Mouse (Mus musculus) fibroblast of lung, adult 2 months (primary cell): ENCODE results near the gene Ankrd63.

Source experiments
- DNase-seq: peaks from one replicate; pipeline ENCODE4 v3.0.0-alpha.2; 2011; ENCODE audit warnings: low read depth

The Ankrd63 gene

DNA sequence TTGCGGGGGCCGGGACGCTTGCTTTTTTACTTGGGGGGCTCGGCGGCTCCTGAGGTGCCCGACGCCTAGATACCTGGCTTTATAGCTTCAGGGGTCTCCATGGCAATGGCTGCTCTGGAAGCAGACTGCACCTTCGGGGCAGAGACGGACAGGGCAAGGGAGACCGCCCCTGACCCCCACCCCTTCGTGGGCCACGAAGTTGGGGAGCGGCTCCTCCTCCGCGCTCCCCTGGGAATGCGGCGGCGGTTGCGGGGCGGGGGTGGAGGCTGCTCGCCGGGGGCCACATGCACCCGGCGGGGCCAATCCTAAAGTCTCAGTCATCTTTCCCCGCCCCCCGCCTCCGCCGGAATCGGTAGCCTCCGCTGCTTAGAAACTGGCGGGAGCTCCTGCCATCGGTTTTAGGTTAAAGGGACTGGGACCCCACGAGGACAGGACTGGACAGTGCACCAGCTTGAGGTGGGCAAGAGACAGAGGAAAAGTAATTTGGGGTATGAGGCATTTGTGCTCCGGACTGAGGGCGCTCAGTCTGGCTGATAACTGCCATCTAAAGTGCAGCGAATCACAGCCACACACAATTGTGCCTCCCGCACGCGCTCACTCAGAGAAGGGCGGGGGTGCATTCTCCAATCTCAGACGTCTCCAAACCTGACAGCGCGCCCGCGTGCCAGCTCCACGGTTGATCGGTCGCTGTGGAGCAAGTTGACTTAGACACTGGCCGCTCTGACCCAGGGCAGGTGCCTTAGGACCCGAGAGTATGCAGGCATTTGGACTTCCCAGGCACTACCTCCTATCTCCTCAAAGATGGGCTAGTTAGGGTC lies at the start of gene Ankrd63:
Gene Ankrd63 (minus strand): TSS at position 51 of the 818 bp plus-strand sequence.
- no peak for DNase-seq

DNA sequence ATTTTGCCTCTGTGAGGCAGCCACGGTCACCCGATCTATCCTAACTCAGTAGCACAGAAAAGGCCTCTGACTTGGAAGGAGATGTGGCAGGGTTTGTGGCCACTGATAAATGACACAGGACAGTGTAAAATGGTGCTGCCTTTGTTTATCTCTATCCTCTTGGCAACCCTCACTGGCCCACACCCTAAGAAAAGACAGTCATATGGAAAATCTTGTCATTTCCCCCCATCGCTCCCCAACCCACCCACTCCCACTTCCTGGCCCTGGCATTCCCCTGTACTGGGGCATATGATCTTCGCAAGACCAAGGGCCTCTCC lies 49.0 kb upstream of the Ankrd63 start:
- DNase-seq: no peak

DNA sequence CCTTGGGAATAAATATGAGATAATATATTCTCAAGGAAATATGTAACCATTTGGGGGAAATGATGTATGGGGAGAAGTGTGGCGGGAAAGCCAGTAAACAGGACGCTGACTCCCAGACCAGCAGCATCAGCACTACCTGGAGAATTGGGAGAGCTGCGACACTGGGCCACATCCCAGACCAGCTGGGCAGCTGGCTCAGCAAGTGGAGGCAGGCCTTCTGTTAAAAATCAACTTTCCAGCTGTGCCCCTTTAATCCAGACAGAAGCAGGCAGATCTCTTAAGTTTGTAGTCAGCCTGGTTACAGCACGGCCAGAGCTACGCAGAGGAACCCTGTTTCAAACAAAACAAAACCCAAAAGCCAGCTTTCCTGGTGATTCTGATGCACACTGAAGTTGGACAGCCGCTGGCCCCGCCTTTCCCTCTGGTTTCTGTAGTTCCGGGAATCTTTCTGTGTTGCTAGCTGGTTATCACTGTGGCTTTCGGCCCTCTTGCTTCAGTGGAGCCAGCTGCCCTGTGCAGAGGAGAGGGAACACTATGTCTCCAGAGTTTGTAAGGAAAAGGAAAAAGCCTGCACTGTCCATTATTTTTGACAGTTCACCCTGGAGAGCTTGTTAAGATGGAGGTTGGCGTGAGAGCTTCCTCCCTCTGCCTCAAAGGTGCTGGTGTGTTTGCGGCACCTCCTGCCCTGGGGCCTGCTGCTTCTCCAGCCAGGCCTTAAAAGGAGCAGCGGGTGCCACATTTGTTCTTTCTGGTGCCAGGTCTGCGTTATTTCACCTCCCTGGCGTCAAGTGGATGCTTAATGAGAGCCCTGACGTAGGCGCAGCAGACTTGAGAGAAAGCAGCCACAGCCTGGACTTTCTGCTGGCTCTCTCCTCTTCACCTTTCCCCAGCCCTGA lies 48.4 kb upstream of the Ankrd63 start:
- no peak for DNase-seq

DNA sequence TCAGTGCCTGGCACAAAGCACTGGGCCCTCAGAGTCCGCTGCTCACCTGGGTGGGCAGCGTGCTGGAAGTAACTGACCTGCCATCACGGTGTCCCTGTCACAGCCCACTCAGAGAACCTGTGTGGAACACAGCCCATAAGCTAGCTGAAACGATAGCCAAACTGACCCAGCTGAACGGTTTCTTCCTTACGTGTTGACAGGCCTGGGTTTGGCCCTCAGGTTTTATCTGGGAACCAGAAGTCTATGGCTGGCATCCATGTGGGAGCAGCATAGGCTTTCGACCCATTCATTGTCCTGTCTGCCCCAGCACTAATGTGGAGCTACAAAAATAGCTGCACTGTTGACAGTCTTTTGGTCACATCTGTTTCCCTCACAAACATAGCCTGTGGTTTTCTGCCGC lies 46.7 kb upstream of the Ankrd63 start:
- no peak for DNase-seq

DNA sequence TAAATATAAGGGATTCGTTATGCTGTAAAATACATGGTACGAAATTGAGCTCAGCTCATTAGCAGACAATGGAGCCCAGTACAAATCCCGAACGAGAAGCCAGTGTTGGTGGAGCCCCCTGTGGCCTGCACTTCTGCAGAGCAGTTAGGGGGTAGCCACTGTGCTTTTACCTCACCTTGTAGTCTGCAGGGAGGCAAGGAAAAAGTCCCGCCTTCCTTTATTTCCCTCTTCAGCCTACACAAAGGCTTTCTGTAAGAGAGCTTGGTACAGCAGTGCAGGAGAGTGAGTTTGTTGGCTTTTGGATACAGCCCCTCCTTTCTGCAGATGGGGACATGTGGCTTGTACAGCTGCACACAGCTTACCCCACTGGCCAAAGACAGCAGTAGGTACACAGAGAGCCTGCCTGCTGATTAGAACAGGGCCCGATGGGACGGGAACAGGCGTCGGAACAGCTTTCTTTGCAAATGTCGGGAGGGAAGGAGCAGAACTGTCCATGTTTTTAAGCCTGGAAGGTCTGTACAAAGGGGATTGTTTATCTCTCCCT lies 45.6 kb upstream of the Ankrd63 start:
- DNase-seq: no peak

DNA sequence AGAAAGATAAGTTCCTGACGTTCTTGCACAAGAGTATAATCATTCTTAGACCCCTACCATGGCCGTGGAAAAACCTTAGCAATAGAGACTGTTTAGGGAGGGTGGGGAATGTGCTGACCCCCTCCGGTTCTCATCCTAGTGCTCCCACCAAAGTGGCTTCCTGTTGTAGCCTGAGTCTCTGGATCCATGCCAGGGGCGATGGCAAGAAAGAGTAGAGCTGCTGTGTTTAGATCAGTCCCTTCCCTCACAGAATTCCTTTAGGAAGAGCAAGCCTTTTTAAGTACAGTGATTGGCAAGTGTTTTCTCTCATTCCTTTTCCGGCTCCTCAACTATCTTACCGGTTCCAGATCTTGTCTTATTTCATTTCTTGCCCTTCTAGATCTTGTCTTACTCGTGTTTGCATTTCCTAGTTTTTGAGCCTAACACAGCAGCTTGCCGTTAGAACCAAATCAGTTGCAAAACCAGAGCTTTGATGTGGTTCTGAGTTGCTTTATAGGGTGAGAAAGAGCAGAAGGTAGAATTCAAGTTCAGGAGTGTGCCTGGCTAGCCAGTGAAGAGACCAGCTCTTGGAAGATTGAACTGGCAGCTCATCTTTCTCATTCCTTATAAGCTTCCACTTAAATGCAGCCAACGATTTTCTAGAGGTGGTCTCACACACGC lies 43.7 kb upstream of the Ankrd63 start:
- DNase-seq: no peak

DNA sequence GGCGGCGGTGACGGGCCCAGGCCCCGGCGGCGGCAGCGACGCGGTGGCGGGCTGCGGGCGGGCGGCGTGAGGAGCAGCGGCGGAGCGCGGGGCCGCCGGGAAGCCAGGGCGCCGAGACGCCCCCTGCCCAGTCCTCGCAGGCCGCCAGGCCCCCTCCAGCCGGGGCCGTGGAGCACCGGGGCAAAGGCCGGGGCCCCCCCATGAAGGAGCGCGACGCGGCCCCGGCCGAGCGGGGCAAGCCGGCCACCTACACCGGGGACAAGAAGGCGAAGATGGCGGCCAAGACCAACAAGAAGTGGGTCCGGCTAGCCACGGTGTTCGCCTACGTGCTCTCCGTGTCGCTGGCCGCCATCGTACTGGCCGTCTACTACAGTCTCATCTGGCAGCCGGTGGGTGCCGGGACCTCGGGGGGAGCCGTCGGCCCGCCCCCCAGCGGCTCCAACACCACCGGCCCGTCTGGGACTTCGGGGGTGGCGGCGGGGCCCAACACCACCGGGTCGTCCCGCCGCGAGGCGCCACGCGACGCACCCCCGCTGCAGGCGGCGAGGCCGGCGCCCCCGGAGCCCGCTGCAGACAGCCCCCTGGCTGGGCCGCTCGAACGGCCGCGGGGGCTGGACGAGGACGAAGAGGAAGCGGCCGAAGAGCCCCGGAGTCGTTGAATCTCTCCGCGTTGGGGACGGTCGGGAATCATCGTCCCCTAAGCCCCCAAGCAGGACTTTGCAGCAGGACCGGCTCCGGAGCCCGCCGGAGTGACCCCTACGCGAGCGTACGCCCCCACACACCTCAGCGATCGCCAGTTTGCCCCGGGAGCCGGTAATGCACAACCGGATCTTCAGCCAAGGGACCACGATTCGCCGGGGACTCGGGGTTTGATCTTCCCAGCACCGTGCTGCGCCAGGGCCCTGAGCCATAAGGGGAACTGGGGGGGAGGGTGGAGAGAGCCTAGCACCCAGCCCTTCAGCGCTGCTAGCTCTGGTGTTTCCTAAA lies 42.4 kb upstream of the Ankrd63 start:
- no peak for DNase-seq

DNA sequence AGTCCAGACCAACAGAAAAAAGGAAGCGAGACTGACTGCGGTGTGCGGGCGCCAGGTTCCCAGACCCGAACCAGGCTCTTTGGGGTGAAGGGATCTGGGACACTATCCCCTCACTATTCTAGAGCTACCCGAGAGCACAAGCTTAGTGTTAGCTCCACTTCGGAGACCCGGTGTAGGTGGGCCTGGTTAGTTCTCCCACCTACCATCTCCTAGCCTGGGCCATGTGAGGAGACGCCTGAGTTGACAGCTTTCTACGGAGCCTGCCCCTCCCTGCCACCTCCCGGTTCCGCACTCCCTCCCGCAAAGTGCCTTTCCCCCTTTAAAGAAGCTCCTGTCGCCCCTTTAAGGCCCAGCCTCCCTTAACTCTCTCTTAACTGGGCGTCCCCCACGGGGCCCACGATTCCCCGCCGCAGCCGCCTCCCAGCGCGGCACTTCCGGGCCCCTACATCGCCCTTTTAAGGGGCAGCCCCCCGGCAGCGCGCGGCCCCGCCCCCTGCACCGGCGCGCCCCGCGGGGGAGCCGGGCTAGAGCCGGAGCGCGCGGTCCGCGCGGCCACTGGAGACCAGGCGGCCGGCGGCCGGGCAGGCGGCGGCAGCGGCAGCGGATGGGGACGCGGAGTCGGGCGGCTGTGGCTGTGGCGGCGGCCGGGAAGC lies 41.6 kb upstream of the Ankrd63 start, which contains the start of gene Inafm2:
Gene Inafm2 (plus strand): TSS at position 527 of the 653 bp plus-strand sequence.
- no peak for DNase-seq

DNA sequence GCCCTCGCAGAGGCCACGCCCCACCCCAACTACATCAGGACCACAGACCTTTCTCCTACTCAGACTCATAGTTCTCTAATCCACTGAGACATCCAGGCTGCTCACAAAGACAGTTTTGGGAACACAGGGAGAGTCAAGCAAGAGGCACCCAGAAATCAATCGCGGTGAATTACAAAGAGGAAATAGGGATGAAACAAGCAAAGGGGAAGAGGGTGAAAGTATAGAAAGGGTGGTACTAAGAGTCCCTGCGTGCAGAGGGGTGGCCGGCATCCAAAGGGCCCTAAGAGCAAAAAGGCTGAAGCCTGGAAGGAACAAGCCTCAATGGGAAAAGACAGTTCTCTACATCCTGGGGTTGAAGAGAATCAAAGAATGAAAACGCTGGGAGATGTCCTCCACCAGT lies 40.9 kb upstream of the Ankrd63 start:
- DNase-seq: no peak

DNA sequence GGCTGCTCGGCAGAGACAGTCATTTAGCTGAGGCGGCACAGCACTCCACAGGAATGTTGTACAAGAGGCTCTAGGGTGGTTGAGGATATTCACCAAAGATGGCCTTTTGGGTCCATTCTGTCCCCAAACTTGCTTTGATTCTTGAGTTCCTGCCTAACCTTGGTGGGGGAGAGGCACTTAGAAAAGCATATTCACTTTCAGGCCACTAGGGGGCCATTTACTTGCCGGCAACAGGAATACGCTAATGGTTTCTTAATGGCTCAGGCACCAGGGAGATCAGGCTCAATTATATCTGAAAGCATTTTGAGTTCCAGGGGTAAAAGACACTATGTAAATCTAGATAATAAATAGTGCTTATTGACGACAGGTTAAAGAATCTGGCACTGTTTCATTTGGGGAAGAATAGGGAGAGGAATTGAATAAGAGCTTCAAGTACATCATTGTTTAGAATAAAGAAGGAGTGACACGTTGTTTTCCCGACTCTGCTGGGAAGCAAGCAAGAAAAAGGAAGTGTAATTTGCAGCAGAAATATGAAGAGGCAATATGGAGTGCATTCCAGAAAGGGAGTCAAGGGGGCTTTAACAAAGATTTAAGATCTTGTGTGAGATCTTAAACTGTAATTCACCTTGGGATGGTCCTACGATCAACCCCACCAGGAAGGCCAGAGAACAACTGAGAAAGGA lies 39.6 kb upstream of the Ankrd63 start:
- DNase-seq: no peak

DNA sequence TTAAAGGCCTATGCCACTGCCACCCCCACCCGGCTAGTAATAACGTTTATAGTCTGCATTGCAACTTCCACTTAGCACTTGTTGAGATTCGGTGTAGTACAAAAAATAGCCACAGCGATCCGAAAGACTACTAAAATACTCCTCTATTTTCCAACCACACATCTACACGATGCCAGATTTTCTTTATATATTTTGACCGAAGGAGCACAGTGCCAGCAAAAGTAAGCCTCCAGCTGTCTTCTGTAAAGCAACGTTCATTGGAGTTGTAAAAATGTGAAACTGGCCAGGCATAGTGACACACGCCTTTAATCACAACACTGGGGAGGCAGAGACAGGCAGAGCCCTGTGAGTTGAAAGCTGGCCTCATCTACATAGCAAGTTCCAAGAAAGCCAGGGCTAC lies 37.4 kb upstream of the Ankrd63 start:
- DNase-seq: no peak

DNA sequence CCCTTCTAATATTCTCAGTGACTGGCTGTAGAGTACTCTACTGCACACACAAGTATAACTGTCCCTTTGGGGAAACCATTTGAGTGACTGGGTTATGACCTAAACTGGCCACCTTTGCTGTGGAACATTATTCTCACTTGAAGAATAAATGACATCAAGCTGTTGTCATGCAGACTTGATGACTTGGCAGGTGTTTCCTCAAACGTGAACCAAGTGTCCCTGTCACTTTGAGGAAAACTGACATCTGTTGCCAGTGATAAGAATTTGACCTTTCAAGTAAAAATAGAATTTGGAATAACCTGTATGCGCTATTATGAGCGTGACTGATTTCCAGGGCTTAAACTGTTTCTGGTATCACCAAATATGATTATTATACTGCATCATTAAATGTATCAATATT lies 36.6 kb upstream of the Ankrd63 start:
- no peak for DNase-seq

DNA sequence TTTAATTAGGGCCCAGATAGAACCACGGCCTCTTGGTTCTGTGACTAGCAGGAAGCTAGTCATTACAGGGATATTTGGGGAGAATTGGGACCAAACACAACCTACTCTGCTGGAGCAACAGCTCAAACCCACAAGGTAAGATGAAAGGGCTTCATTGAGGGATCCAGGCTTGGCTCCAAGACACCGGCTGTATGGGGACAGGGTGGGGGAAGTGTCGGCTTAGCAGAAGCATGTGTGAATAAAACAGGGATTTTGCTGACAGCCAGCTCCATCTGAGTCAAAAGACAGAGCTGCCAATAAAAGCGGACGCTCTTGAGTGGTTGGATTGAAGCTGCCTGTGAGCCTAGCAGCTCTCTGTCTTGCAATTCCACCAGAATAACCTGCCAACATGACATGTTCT lies 29.6 kb upstream of the Ankrd63 start:
- DNase-seq: no peak

DNA sequence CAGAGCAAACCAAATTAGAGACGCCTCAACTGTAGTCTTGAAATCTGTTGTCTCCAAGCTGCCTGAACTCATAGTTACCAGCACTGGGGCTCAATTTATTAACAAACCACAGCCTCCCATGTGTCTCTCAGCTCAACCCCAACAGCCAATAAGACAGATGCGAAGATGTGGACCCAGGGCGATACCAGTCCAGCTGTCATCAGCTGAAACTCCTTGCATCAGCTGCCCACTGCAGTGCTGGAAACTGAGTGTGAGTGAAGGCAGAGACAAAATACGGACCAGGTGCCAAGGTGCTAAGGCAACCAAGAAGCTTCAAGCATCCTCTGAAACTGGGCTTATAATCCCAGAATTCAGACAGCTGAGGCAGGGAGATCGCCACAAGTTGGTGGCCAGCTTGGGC lies 28.2 kb upstream of the Ankrd63 start:
- DNase-seq: no peak

DNA sequence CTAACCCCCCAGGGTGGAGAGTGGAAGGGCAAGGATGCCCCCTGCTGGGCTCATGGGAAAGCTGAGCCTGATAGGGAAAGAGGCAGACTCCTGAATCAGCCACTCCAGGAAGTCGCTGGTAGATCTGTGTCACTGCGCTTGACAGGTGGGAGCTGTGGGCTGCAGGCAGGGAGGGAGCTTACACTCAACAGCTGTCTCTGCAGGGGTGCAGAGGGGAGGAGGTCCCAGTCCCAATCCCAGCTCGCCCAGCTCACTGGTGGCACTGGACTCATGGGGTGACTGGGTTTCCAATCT lies 26.8 kb upstream of the Ankrd63 start:
- no peak for DNase-seq

DNA sequence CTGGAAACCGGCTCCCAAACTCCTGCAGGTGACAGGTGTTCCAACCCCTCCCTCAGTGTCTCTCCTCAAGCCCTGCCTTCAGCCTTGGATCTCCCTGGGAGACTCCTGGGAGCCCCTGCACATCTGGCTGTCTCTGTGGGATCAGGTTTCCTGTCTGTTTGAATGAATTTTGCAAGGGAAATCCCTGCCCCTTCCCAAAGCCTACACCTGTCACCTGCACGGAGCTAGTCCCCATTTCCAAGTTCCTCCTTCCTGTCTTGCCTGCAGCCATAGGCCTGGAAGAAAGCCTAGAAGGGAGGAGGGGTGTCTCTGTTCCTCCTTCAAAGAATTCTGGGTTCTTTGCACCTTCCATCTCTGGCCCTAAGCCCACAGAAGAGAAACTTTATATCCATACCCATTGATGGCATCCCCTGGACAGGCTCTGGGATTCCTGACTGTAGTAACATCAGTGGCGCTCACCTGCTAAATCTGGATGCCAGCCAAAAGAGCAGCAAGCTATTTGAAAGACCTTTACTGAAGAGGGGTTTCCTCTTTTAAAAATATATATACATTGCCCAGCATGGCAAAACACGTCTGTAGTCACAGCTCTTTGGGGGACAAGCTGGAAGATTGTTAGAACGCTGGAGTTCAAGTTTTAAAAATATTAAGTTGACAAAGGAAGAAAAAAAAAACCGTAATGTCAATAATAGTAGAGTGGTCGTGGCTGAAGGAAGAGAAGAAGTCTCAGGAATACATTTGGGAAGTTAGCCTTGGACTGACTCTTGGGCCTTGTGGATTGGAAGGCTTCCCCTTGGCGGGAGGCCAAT lies 26.3 kb upstream of the Ankrd63 start:
- DNase-seq: no peak

DNA sequence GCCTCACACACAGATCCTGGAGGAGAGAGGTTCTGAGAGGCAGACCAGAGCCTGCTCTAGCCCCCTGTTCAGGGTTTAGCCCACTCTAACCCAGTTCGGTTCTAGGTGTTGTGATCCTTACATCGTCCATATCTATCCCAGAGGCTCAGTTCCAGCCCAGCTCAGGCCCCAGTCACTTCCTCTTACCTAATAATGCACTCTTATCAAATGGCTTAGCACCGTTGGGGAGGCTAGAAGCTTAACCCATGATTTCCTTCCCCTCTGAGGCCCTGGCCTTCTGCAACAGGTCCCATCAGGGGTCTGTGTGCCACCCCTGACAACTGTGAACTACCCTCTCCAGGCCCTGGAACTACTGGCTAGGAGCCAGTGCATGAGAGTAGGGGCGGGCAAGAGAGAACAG lies 25.4 kb upstream of the Ankrd63 start:
- DNase-seq: no peak

DNA sequence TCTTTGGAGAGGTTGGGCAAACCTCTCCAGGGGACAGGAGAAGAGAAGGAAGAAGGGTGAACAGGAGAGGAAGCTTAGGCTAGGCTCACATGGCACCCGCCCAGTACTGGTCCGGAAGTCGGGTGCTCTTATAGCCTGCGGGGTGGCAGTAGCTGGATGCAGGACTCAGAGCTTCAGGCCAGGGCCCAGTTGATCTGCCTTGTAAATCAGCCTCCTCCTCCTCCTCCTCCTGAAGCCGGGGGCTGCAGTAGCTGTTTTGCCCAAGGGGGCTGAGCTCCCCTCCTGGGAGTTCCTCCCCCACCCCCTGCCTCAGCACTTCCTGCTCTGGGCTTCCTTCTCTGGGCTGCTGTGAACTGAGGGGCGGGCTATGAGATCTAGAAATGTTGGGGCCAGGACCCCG lies 24.6 kb upstream of the Ankrd63 start, which contains the start of gene Plcb2:
Gene Plcb2 (minus strand): TSS at position 102 of the 400 bp plus-strand sequence.
- DNase-seq: no peak

DNA sequence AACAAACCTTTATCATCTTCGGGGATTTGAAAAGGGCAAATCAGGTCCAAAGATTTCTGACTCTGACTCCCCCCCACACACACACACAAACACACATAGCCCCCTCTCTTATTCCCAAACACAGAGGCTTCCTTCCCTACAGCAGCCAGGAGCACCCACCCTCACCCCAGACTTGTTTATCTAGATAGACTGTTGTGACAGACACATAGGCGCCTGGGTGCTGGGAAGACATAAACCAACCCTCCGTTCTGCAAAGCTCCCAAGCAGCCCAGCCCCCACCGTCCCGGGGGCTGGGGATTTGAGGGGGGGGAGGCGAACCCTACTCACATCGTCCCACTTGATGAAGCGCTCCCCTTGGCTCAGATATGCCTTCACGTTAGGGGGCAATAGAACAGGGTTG lies 24.1 kb upstream of the Ankrd63 start:
- DNase-seq: no peak
